ENCODE assay signal across 19 mouse cellular contexts in the genomic region with DNA sequence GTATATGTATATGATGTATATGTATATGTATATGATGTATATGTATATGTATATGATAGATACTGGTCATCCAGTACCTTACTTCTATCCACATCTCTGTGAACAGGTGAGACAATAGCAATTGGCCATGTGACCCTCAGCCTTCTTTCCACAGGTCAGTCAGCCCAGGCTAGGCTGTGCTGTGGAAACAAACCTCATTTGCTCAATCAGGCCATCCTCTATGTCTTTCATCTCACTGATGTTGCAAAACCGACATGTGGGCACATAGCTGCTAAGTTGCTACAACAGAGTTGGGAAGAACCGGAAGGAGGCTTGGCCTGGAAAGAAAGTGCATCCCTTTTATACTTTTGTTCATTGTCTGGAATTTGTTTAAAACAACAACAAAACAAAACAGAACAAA. TPM values are rescaled to one million over a fixed set of nuclear protein-coding genes. Genes with fewer than 3 reads are reported as not detected.
A peak's percentile ranks its signal among the peaks of the same experiment; 100 is the strongest.
DNase-seq lines count a peak whose midpoint lies in the region; ATAC-seq and TF ChIP-seq lines count a peak whose summit lies in the region.
"Had no signal": no experiment of that assay in that cellular context is flagged by ENCODE, and none has a peak within 500 bp of the region (broad histone marks: within the 10 kb centered on the region; RNA-seq: fewer than 3 reads in every experiment).

No protein-coding gene starts in this region.

- no peak overlapping the region for H3K9ac ChIP-seq in liver, embryonic 16.5 days (ENCODE audit: low read depth, low read length)
- no peak overlapping the region for H3K9ac ChIP-seq in liver, embryonic 11.5 days (ENCODE audit: low read depth, low read length)
- H3K9ac ChIP-seq in intestine, postnatal 0 days (ENCODE audit: low read depth, low read length), result no peak overlapping the region
- H3K9ac ChIP-seq: embryonic facial prominence, embryonic 12.5 days; forebrain, embryonic 13.5 days; forebrain, embryonic 15.5 days; forebrain, postnatal 0 days had no signal

- TF ChIP-seq CTCF in intestine, postnatal 0 days (IDR thresholded peaks at IDR 0.05; ENCODE audit: low read depth), result no peak

- no peak overlapping the region for H3K4me2 ChIP-seq in liver, embryonic 16.5 days (ENCODE audit: low read depth, low read length)
- H3K4me2 ChIP-seq in liver, embryonic 11.5 days, result no peak overlapping the region
- no peak overlapping the region for H3K4me2 ChIP-seq in intestine, postnatal 0 days (replicated peaks; ENCODE audit: low read depth)
- H3K4me2 ChIP-seq: embryonic facial prominence, embryonic 12.5 days; forebrain, embryonic 13.5 days; forebrain, embryonic 15.5 days had no signal

- H3K9me3 ChIP-seq in liver, embryonic 16.5 days (replicated peaks; ENCODE audit: control insufficient read depth, low read length), result no peaks in the 10 kb centered on the region
- no peaks in the 10 kb centered on the region for H3K9me3 ChIP-seq in liver, embryonic 11.5 days (ENCODE audit: control insufficient read depth, low read length)
- H3K9me3 ChIP-seq in intestine, postnatal 0 days (ENCODE audit: control insufficient read depth), result no peaks in the 10 kb centered on the region
- H3K9me3 ChIP-seq: embryonic facial prominence, embryonic 10.5 days; embryonic facial prominence, embryonic 12.5 days; forebrain, embryonic 13.5 days; forebrain, embryonic 15.5 days had no signal

- no peaks in the 10 kb centered on the region for H3K27me3 ChIP-seq in liver, embryonic 16.5 days (ENCODE audit: control insufficient read depth, insufficient read depth, low read depth, low read length)
- H3K27me3 ChIP-seq in liver, embryonic 11.5 days (replicated peaks; ENCODE audit: control insufficient read depth, insufficient read depth, low read length), result no peaks in the 10 kb centered on the region
- no peaks in the 10 kb centered on the region for H3K27me3 ChIP-seq in intestine, postnatal 0 days (replicated peaks; ENCODE audit: control insufficient read depth, insufficient read depth, low read length)
- H3K27me3 ChIP-seq: embryonic facial prominence, embryonic 12.5 days; forebrain, embryonic 13.5 days; forebrain, embryonic 15.5 days had no signal

- no peaks in the 10 kb centered on the region for H3K4me1 ChIP-seq in liver, embryonic 16.5 days (ENCODE audit: control insufficient read depth, low read depth, low read length)
- H3K4me1 ChIP-seq in liver, embryonic 11.5 days (replicated peaks; ENCODE audit: control insufficient read depth, insufficient read depth, low read length), result no peaks in the 10 kb centered on the region
- no peaks in the 10 kb centered on the region for H3K4me1 ChIP-seq in intestine, postnatal 0 days (replicated peaks; ENCODE audit: control insufficient read depth, insufficient read depth, low read length)
- H3K4me1 ChIP-seq: embryonic facial prominence, embryonic 10.5 days; embryonic facial prominence, embryonic 12.5 days; forebrain, embryonic 13.5 days; forebrain, embryonic 15.5 days had no signal

- 63% methylated on average over 2 of the region's 2 CpGs for WGBS in liver, embryonic 16.5 days (ENCODE audit: insufficient replicate concordance)
- 79% methylated on average over 2 of the region's 2 CpGs for WGBS in liver, embryonic 11.5 days
- 78% methylated on average over 2 of the region's 2 CpGs for WGBS in intestine, postnatal 0 days

- 0 out of 2 replicates have a peak, but pooled peaks have one; percentile 30 for ATAC-seq in liver, embryonic 16.5 days (ENCODE audit: low read depth)
- ATAC-seq in liver, embryonic 11.5 days (replicated peaks; ENCODE audit: low FRiP score), result no peak
- peak; percentile 77 for ATAC-seq in megakaryocyte, adult 5-6 weeks (ENCODE audit: poor library complexity, severe bottlenecking)
- peak; percentile 71 for ATAC-seq in megakaryocyte progenitor cell, adult 5-6 weeks (replicated peaks; ENCODE audit: poor library complexity)
- no peak for ATAC-seq in intestine, postnatal 0 days
- ATAC-seq: forebrain, embryonic 13.5 days; forebrain, embryonic 15.5 days; forebrain, postnatal 0 days had no signal

- H3K27ac ChIP-seq in liver, embryonic 16.5 days (ENCODE audit: low read length), result no peak overlapping the region
- H3K27ac ChIP-seq in liver, embryonic 11.5 days (ENCODE audit: low read depth, low read length), result no peak overlapping the region
- H3K27ac ChIP-seq in intestine, postnatal 0 days (ENCODE audit: low read depth, low read length), result no peak overlapping the region
- H3K27ac ChIP-seq: embryonic facial prominence, embryonic 10.5 days; embryonic facial prominence, embryonic 12.5 days; forebrain, embryonic 13.5 days; forebrain, embryonic 15.5 days had no signal

- H3K4me3 ChIP-seq in liver, embryonic 16.5 days (ENCODE audit: low read depth, low read length), result no peak overlapping the region
- H3K4me3 ChIP-seq in liver, embryonic 11.5 days (ENCODE audit: low read depth, low read length), result no peak overlapping the region
- H3K4me3 ChIP-seq in intestine, postnatal 0 days (ENCODE audit: low read depth, low read length), result no peak overlapping the region
- H3K4me3 ChIP-seq: embryonic facial prominence, embryonic 10.5 days; embryonic facial prominence, embryonic 12.5 days; forebrain, embryonic 13.5 days; forebrain, embryonic 15.5 days had no signal

- no peak for DNase-seq in liver, embryonic 11.5 days (ENCODE audit: low spot score)
- DNase-seq: adrenal gland, adult 2 months; adrenal gland, postnatal 10 days; adrenal gland, postnatal 25 days; cerebellum, adult 11 months; cerebellum, adult 18-20 months; cerebellum, adult 8-10 months; cerebellum, adult 9-11 months; cerebellum, postnatal 14 days; cerebellum, postnatal 36 days; forebrain, postnatal 0 days had no signal

- no peaks in the 10 kb centered on the region for H3K36me3 ChIP-seq in liver, embryonic 16.5 days (ENCODE audit: control insufficient read depth, insufficient read depth)
- H3K36me3 ChIP-seq in liver, embryonic 11.5 days (ENCODE audit: control insufficient read depth, insufficient read depth, low read length), result no peaks in the 10 kb centered on the region
- no peaks in the 10 kb centered on the region for H3K36me3 ChIP-seq in intestine, postnatal 0 days (ENCODE audit: control insufficient read depth, insufficient read depth)
- H3K36me3 ChIP-seq: embryonic facial prominence, embryonic 10.5 days; embryonic facial prominence, embryonic 12.5 days; forebrain, embryonic 15.5 days had no signal

RNA-seq across cellular contexts. Expression of gene Bckdhb, which starts 22.9 kb away (rescaled TPM):
- 43.3 and 43.9 TPM in 2 replicates for polyA plus RNA-seq in liver, embryonic 16.5 days (2015; fragmentation: Nextera tagmentation; extraction: Ambion mirVana)
- 34.8 and 37.1 TPM in 2 replicates for polyA plus RNA-seq in liver, embryonic 11.5 days (2014; fragmentation: Nextera tagmentation; extraction: Ambion mirVana)
- 5.5 and 8.8 TPM in 2 replicates for total RNA-seq in megakaryocyte, adult 5-6 weeks (2015)
- total RNA-seq in megakaryocyte, adult 5-6 weeks (2017), result 3.6 and 4.8 TPM in 2 replicates
- total RNA-seq in megakaryocyte progenitor cell, adult 5-6 weeks (2015), result 25.7 and 34.8 TPM in 2 replicates
- total RNA-seq in megakaryocyte progenitor cell, adult 5-6 weeks (2017), result 20.5 and 22.3 TPM in 2 replicates
- 6.2 and 7.4 TPM in 2 replicates for polyA plus RNA-seq in intestine, postnatal 0 days (2015; fragmentation: Nextera tagmentation; extraction: Ambion mirVana)

Comparison
In these comparisons a context has a peak if more than half of its experiments do, and no peak if none do; other contexts are left out.
1. ATAC-seq: peak in liver, embryonic 16.5 days (single experiment), megakaryocyte, adult 5-6 weeks (single experiment) and megakaryocyte progenitor cell, adult 5-6 weeks (single experiment); none in liver, embryonic 11.5 days (single experiment) and intestine, postnatal 0 days (single experiment).